Mouse (Mus musculus): ENCODE measurements around the gene Fgfr3.

DNA sequence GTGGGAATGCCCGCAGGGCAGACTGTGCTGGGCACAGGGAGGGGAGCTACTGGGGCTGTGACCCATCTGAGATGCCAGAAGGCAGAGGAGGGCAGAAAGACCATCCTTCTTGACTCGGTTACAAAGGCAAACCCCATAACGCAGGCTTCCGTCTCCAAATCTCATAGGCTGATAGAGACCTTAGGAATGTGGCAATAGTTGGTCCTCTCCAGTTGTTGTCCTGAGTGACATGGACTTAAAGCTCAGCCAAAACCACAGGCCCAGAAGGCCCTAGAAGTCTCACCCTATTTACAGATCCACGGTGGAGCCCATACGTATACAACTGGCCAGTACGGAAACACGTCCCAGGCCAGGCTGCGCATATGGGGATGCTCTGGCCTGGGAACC, 27.0 kb upstream of the Fgfr3 start:
- TF ChIP-seq ZC3H11A (IDR thresholded peaks at IDR 0.05; ENCODE audit: borderline replicate concordance, low read depth, low read length) (no peak), HCFC1 (IDR thresholded peaks at IDR 0.05; ENCODE audit: borderline replicate concordance, insufficient read depth, low read length) (no peak)
